Mouse (Mus musculus) heart, postnatal 4 days (tissue): ENCODE results near the gene Arl8b. TPM values are rescaled to one million over a fixed set of nuclear protein-coding genes. Genes with fewer than 3 reads are reported as not detected.
A peak's percentile ranks its signal among the peaks of the same experiment; 100 is the strongest.

Source experiments
- DNase-seq: peaks from one replicate; pipeline ENCODE4 v3.0.0; 2021
- total RNA-seq, 2 experiments: library from RNA; stranded (reverse); gene quantifications; 2 replicates each; pipeline ENCODE4 v1.2.3; 2021

The Arl8b gene
- total RNA-seq, result 10 to 100 TPM; 77.8 to 79.9 TPM

- DNase-seq, result peak; percentile 98
Measured at GRCm38 (mm10) chr6:108782526-108783183, at the start of gene Arl8b. Gene Arl8b (plus strand): TSS chr6:108783099.

GRCm38 (mm10) chr6:108735910-108736750 lies 46.8 kb upstream of the Arl8b start:
- peak; percentile 79 for DNase-seq

- peak; percentile 7 for DNase-seq
Measured at GRCm38 (mm10) chr6:108738463-108739203, 44.3 kb upstream of the Arl8b start.

- no peak for DNase-seq
Measured at GRCm38 (mm10) chr6:108740579-108740978, 42.3 kb upstream of the Arl8b start.

GRCm38 (mm10) chr6:108743730-108744129 lies 39.2 kb upstream of the Arl8b start:
- DNase-seq, result no peak

GRCm38 (mm10) chr6:108751324-108751723 lies 31.6 kb upstream of the Arl8b start:
- DNase-seq, result no peak

- no peak for DNase-seq
Measured at GRCm38 (mm10) chr6:108752395-108752794, 30.5 kb upstream of the Arl8b start.

GRCm38 (mm10) chr6:108753536-108753935 lies 29.4 kb upstream of the Arl8b start:
- DNase-seq, result no peak

GRCm38 (mm10) chr6:108754376-108754775 lies 28.5 kb upstream of the Arl8b start:
- no peak for DNase-seq

GRCm38 (mm10) chr6:108755936-108756335 lies 27.0 kb upstream of the Arl8b start:
- no peak for DNase-seq

- no peak for DNase-seq
Measured at GRCm38 (mm10) chr6:108758997-108759697, 23.8 kb upstream of the Arl8b start.

GRCm38 (mm10) chr6:108759698-108760039 lies 23.2 kb upstream of the Arl8b start:
- no peak for DNase-seq

GRCm38 (mm10) chr6:108770880-108771279 lies 12.0 kb upstream of the Arl8b start:
- no peak for DNase-seq

- peak; percentile 91 for DNase-seq
Measured at GRCm38 (mm10) chr6:108772913-108773312, 10.0 kb upstream of the Arl8b start.

- DNase-seq, result no peak
Measured at GRCm38 (mm10) chr6:108773480-108773879, 9.4 kb upstream of the Arl8b start.

GRCm38 (mm10) chr6:108776274-108776673 lies 6.6 kb upstream of the Arl8b start:
- no peak for DNase-seq

- DNase-seq, result no peak
Measured at GRCm38 (mm10) chr6:108777560-108778287, 5.2 kb upstream of the Arl8b start.

GRCm38 (mm10) chr6:108778399-108778798 lies 4.5 kb upstream of the Arl8b start:
- no peak for DNase-seq

- no peak for DNase-seq
Measured at GRCm38 (mm10) chr6:108781865-108782264, 1.0 kb upstream of the Arl8b start.

- peak; percentile 46 for DNase-seq
Measured at GRCm38 (mm10) chr6:108783184-108783881, 434 bp downstream of the Arl8b start.

GRCm38 (mm10) chr6:108784056-108784455 lies 1.2 kb downstream of the Arl8b start:
- DNase-seq, result no peak
